Mouse (Mus musculus) testis, adult 2 months (tissue): ENCODE data around the gene Htt. TPM values are rescaled to one million over a fixed set of nuclear protein-coding genes. Genes with fewer than 3 reads are reported as not detected.
A peak's percentile ranks its signal among the peaks of the same experiment; 100 is the strongest.

Experiments used
- H3K27ac ChIP-seq: fragments of 200-500 bp; 2 replicates; pipeline ENCODE4 v1.5.1; 2012; ENCODE audit warnings: low read depth, low read length; ENCODE audit not compliant: control insufficient read depth, insufficient read depth
- H3K27me3 ChIP-seq: fragments of 200-500 bp; 2 replicates; pipeline ENCODE4 v1.6.1; 2012; ENCODE audit warnings: mild to moderate bottlenecking, low read length, moderate library complexity; ENCODE audit not compliant: control insufficient read depth, insufficient read depth
- H3K36me3 ChIP-seq: fragments of 200-500 bp; 2 replicates; pipeline ENCODE4 v1.6.1; 2012; ENCODE audit warnings: mild to moderate bottlenecking, low read length; ENCODE audit not compliant: control insufficient read depth, insufficient read depth
- H3K4me1 ChIP-seq: fragments of 200-500 bp; 2 replicates; pipeline ENCODE4 v1.6.1; 2012; ENCODE audit warnings: low read length; ENCODE audit not compliant: control insufficient read depth, insufficient read depth
- H3K4me3 ChIP-seq: fragments of 200-500 bp; 2 replicates; pipeline ENCODE4 v1.5.1; 2012; ENCODE audit warnings: low read depth, mild to moderate bottlenecking, low read length, moderate library complexity, mixed read lengths; ENCODE audit not compliant: control insufficient read depth
- CTCF ChIP-seq: fragments of 200-500 bp; IDR thresholded peaks from 2 replicates; pipeline ENCODE4 v1.5.1; 2012; ENCODE audit warnings: low read depth, mild to moderate bottlenecking, inconsistent platforms, low read length, moderate library complexity; ENCODE audit not compliant: control insufficient read depth, insufficient read depth, insufficient replicate concordance
- POLR2A ChIP-seq: fragments of 200-500 bp; IDR thresholded peaks from 2 replicates; pipeline ENCODE4 v1.6.1; 2012; ENCODE audit warnings: low read depth, mild to moderate bottlenecking, inconsistent platforms, low read length, moderate library complexity; ENCODE audit not compliant: control insufficient read depth
- polyA plus RNA-seq: library from polyadenylated mRNA; depleted of rRNA; stranded (reverse); fragments of >200 nt; gene quantifications from 2 replicates; pipeline ENCODE4 v1.2.3, GENCODE M21; 2012

Htt gene
- polyA plus RNA-seq, 1 experiment: 18.1 TPM

DNA sequence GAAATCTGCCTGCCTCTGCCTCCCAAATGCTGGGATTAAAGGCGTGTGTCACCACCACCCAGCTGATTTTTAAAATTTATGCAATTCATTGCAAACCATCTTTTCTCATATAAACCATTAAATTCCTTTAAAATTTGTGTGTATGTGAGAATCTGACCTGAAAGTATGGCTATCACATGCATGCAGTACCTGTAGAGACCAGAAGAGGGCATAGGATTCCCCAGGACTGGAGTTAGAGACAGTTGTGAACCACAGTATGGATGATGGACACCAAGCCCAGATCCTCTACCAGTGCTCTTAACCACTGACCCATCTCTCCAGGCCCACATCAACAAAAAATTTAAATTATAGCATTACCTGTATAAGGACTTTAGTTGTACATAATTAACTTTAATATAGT lies 171.9 kb downstream of the Htt start:
- H3K36me3 ChIP-seq: no peaks in the 10 kb centered on the region
- peaks cover 5% of the 10 kb centered on the region for H3K4me1 ChIP-seq
- no peak for TF ChIP-seq CTCF
- no peak for TF ChIP-seq POLR2A
- H3K4me3 ChIP-seq: no peak overlapping the region
- no peaks in the 10 kb centered on the region for H3K27me3 ChIP-seq
- H3K27ac ChIP-seq: no peak overlapping the region

- no peak for TF ChIP-seq CTCF
- TF ChIP-seq POLR2A: no peak
- H3K4me3 ChIP-seq: no peak overlapping the region
Observed at GRCm38 (mm10) chr5:34941710-34942470, 180.3 kb downstream of the Htt start.

DNA sequence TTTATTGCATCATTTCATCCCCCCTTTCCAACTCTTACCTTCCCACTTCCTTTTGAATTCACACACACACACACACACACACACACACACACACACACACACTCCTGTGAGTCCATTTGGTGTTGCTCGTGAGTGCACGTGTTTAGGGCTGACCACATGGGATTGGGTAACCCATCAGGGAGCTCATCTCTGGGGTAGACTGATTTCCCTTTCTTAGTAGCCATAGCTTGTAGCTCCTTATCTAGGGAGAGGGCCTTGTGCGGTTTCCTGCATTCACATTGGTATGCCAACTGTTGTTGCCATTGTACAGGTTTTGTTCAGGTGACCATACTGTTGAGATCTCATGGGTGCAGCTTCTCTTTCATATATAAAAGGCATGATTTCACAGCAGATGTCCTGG lies 181.9 kb downstream of the Htt start:
- Histone ChIP-seq H3K27me3 (no peaks in the 10 kb centered on the region), H3K4me3 (no peak overlapping the region), H3K36me3 (no peaks in the 10 kb centered on the region), H3K4me1 (0 out of 2 replicates have a peak, but pooled peaks cover 2% of the 10 kb centered on the region), H3K27ac (no peak overlapping the region)
- no peak for TF ChIP-seq POLR2A
- TF ChIP-seq CTCF: no peak

More at GRCm38 (mm10) chr5:34941710-34942470, 180.3 kb downstream of the Htt start:
- Histone ChIP-seq H3K27ac (no peak overlapping the region), H3K4me1 (no peaks in the 10 kb centered on the region), H3K27me3 (no peaks in the 10 kb centered on the region), H3K36me3 (no peaks in the 10 kb centered on the region)

GRCm38 (mm10) chr5:34948861-34949760 lies 187.6 kb downstream of the Htt start, which contains the start of gene Rgs12:
Gene Rgs12 (plus strand): TSS chr5:34949445.
- no peaks in the 10 kb centered on the region for H3K36me3 ChIP-seq
- H3K4me3 ChIP-seq: peak within 1 kb of the TSS; percentile 95
- no peak for TF ChIP-seq CTCF
- peak; percentile 61; the same call in 1 of the 2 replicates for TF ChIP-seq POLR2A
- H3K27ac ChIP-seq: peak within 1 kb of the TSS; percentile 97
- peaks cover 14% of the 10 kb centered on the region for H3K4me1 ChIP-seq
- H3K27me3 ChIP-seq: no peaks in the 10 kb centered on the region

DNA sequence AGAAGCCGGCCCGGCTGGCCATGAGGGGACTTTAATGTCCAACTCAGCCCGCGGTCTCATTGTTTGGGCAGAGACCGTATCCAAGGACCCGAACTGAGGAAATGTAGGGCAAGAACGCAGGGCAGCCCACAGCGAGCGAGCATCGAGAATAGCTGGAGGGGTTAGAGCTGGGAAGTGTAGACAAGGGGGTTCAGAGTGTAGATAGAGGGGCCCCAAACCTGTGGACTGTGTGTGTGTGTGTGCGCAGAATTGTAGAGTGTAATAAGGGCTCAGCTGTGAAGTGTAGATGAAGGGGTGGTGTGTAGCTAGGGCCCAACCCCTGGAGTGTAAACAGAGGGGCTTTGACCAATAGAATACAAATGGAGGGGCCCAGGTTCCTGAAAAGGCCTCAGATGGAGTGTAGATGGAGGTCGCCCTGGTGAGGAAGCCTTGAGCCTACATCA lies 188.2 kb downstream of the Htt start:
- TF ChIP-seq CTCF (no peak), POLR2A (no peak)
- Histone ChIP-seq H3K27me3 (no peaks in the 10 kb centered on the region), H3K36me3 (no peaks in the 10 kb centered on the region), H3K4me1 (peaks cover 14% of the 10 kb centered on the region), H3K4me3 (peak overlapping the region; percentile 91), H3K27ac (peak overlapping the region; percentile 82)

GRCm38 (mm10) chr5:34950486-34951160 lies 189.1 kb downstream of the Htt start:
- TF ChIP-seq CTCF (no peak), POLR2A (no peak)
- Histone ChIP-seq H3K4me1 (peaks cover 14% of the 10 kb centered on the region), H3K27ac (no peak overlapping the region), H3K36me3 (no peaks in the 10 kb centered on the region), H3K27me3 (no peaks in the 10 kb centered on the region), H3K4me3 (no peak overlapping the region)

DNA sequence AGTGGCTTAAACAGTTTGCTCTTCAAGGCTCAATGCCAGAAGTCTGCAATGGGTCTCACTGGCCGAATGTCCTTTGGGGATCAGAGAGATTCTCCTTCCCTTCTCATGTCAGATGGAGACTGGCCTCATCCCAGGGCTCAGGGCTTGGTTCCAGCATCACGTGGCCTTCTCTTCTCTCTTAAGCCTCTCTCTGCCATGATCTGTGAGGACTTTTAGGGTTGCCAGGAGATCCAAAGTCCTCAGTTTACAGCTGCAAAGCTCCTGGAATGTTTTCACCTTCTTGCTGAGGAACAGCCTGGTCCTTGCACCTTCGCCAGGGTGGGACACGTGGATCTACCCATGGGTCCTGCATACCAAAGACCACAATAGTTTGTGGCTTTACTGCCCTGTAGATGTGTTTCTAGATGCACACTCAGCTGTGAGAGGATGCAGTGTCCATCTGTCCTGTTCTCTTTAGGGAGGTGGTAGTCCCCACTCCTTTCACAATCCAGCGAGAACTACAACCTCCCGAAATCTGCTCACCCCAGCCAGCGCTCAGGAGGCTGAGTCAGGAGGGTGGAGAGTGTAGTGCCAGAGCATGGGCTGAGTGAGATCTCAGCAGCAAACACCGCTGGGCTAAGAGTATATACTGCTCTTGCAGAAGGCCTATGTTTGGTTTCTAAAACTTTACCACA lies 189.8 kb downstream of the Htt start:
- no peaks in the 10 kb centered on the region for H3K36me3 ChIP-seq
- H3K4me1 ChIP-seq: peaks cover 14% of the 10 kb centered on the region
- H3K27ac ChIP-seq: no peak overlapping the region
- H3K27me3 ChIP-seq: no peaks in the 10 kb centered on the region
- TF ChIP-seq POLR2A: no peak
- TF ChIP-seq CTCF: no peak
- H3K4me3 ChIP-seq: no peak overlapping the region
